Mouse (Mus musculus) embryonic facial prominence, embryonic 13.5 days (tissue): ENCODE data around the gene Dock10. TPM values are rescaled to one million over a fixed set of nuclear protein-coding genes. Genes with fewer than 3 reads are reported as not detected.

ENCODE experiments used
- ATAC-seq: fragments of 200-750 bp; cut with Nextera tagmentation; 2 replicates; pipeline ENCODE4 v1.8.0; 2017; ENCODE audit warnings: low read depth; ENCODE audit not compliant: insufficient number of reproducible peaks, insufficient read depth, low FRiP score, low TSS enrichment
- H3K27ac ChIP-seq: fragments of 300-500 bp; sonication (generic); 2 replicates; pipeline ENCODE4 v1.5.1; 2015; ENCODE audit warnings: moderate library complexity, mild to moderate bottlenecking, inconsistent platforms
- H3K27me3 ChIP-seq: fragments of 300-500 bp; sonication (generic); 2 replicates; pipeline ENCODE4 v1.6.1; 2015; ENCODE audit warnings: mild to moderate bottlenecking, inconsistent platforms
- H3K36me3 ChIP-seq: fragments of 300-500 bp; sonication (generic); 2 replicates; pipeline ENCODE4 v1.6.1; 2015; ENCODE audit warnings: mild to moderate bottlenecking, inconsistent platforms
- H3K4me1 ChIP-seq: fragments of 300-500 bp; sonication (generic); 2 replicates; pipeline ENCODE4 v1.6.1; 2015; ENCODE audit warnings: inconsistent platforms
- H3K4me2 ChIP-seq: fragments of 300-500 bp; sonication (generic); 2 replicates; pipeline ENCODE4 v1.6.1; 2015; ENCODE audit warnings: moderate library complexity, mild to moderate bottlenecking, inconsistent platforms
- H3K4me3 ChIP-seq: fragments of 300-500 bp; sonication (generic); 2 replicates; pipeline ENCODE4 v1.5.1; 2015; ENCODE audit warnings: mild to moderate bottlenecking, inconsistent platforms
- H3K9ac ChIP-seq: fragments of 300-500 bp; sonication (generic); 2 replicates; pipeline ENCODE4 v1.6.1; 2015; ENCODE audit warnings: mild to moderate bottlenecking, inconsistent platforms
- H3K9me3 ChIP-seq: fragments of 300-500 bp; sonication (generic); 2 replicates; pipeline ENCODE4 v1.6.1; 2016; ENCODE audit warnings: inconsistent platforms
- WGBS: fragments of 180-500 bp; shearing (Covaris S2); methylation state at CpG from one replicate; pipeline ENCODE4 v1.1.7; 2015; ENCODE audit warnings: mixed read lengths; 5-methylcytosine and 5-hydroxymethylcytosine counted together
- polyA plus RNA-seq: library from polyadenylated mRNA; unstranded; fragments of >200 nt; fragmentation: Nextera tagmentation; extraction: Ambion mirVana; gene quantifications from 2 replicates; pipeline ENCODE4 v1.2.1, GENCODE M21; 2015

The Dock10 gene
- polyA plus RNA-seq, 1 experiment from 2014 or later = 7.3 TPM

DNA sequence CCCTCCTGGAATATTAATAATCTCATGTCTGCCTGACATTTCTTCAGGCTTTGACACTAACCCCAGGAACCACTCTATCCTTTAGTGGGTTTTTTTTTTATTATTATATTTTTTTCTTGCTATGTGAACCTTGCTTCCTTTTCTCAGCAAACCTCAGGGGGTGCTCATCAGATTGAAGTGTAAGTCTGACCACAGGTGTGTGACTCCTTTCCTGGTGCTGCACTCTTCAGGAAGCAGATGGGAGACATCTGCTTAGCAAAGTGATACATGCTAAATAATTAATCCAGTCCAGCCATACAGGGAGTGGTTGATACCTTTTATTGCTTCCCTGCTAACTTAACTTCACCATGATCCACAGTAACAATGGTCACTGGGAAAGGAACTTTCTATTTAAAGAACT is 130.3 kb downstream of the Dock10 start:
- H3K27me3 ChIP-seq = no peaks in the 10 kb centered on the region
- H3K36me3 ChIP-seq = no peaks in the 10 kb centered on the region
- peaks cover 9% of the 10 kb centered on the region for H3K4me1 ChIP-seq
- H3K9me3 ChIP-seq = no peaks in the 10 kb centered on the region
- no peak overlapping the region for H3K27ac ChIP-seq
- H3K4me3 ChIP-seq = no peak overlapping the region
- H3K4me2 ChIP-seq = no peak overlapping the region
- ATAC-seq = no peak
- no peak overlapping the region for H3K9ac ChIP-seq

DNA sequence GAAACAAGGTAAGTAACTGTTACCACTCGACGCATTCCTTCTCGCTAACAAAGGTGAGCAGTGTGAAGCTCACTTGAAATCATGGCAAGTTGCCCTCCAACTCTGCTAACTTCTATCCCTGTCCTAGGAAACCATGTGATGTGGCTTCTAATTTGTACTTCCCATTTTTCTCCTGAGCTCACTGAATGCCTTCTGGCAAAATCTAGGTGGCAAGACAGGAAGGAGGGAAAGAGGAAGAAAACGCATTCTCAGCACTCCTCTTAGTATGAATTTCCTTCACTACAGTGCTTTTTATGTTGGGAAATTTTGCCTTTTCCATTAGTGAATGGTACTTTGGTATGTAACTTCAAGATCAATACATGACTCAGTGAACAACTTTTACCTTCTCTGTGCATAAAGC is 131.5 kb downstream of the Dock10 start:
- no peak for ATAC-seq
- H3K36me3 ChIP-seq = no peaks in the 10 kb centered on the region
- H3K4me3 ChIP-seq = no peak overlapping the region
- no peaks in the 10 kb centered on the region for H3K27me3 ChIP-seq
- no peaks in the 10 kb centered on the region for H3K9me3 ChIP-seq
- 80% methylated on average over 4 of the region's 4 CpGs for WGBS
- H3K9ac ChIP-seq = no peak overlapping the region
- H3K27ac ChIP-seq = no peak overlapping the region
- H3K4me1 ChIP-seq = peaks cover 9% of the 10 kb centered on the region
- no peak overlapping the region for H3K4me2 ChIP-seq

DNA sequence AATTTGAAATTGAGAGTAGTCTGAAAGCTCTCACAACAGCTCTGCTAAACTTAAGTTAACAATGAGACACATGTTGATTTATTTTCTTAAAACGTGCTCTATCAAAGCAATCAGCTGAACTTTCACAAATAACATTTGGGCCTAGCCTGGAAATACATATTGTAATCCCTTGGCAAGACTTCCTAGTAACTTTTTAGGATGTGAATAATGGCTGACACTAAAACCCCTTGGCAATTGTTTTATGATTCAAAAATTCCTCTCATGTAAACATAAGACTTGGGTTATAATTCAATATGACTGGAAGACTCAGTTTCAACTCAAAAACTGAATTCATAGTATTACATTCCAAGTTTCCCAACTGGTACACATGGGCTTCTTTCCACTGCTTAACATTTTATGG is 133.0 kb downstream of the Dock10 start:
- Histone ChIP-seq H3K4me1 (peaks cover 3% of the 10 kb centered on the region; the same call in 1 of the 2 replicates), H3K36me3 (no peaks in the 10 kb centered on the region), H3K4me2 (no peak overlapping the region), H3K4me3 (no peak overlapping the region), H3K9me3 (no peaks in the 10 kb centered on the region), H3K27me3 (no peaks in the 10 kb centered on the region), H3K9ac (no peak overlapping the region), H3K27ac (no peak overlapping the region)
- 48% methylated on average over 1 of the region's 1 CpGs for WGBS
- ATAC-seq = no peak

DNA sequence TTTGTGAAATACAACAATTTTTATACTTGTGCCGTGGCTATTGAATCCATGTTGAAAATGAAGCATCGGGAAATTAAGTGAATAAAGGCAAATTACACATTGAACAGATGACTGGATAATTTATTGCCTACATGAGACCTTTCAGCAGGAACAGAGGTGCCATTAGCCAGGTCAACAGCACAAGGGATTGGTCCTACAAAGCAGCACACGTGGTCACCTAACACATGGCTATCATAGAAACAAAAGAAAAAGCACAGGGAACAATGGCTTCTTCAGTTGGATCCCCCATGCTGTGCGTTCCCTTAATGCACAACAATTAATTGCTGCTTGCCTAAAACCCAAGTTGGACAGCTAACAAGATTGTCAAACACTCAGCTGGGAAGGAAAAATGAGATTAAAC is 133.8 kb downstream of the Dock10 start:
- no peaks in the 10 kb centered on the region for H3K27me3 ChIP-seq
- H3K4me2 ChIP-seq = no peak overlapping the region
- no peaks in the 10 kb centered on the region for H3K4me1 ChIP-seq
- H3K36me3 ChIP-seq = no peaks in the 10 kb centered on the region
- H3K9ac ChIP-seq = no peak overlapping the region
- no peak for ATAC-seq
- no peak overlapping the region for H3K27ac ChIP-seq
- no peak overlapping the region for H3K4me3 ChIP-seq
- no peaks in the 10 kb centered on the region for H3K9me3 ChIP-seq
- WGBS = 74% methylated on average over 4 of the region's 4 CpGs

DNA sequence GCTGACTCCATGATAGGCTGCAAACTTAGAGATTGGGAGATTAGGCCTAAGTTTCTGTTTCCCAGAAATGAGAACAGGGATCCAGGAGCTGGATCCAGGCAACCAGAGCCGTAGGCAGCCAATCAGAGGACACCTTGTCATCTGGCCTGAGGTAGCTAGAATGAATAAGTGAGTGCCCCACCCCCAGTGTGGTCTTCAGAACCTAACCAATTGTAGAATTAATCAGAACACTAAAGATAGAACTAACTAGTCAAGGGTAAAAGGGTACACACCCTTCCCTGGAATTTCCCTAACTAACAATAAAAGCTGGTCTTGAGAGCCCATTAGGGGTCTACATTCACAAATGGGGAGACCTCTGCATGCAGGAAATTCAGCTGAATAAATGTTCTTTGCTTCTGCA is 135.7 kb downstream of the Dock10 start:
- Histone ChIP-seq H3K9ac (no peak overlapping the region), H3K27me3 (no peaks in the 10 kb centered on the region), H3K36me3 (no peaks in the 10 kb centered on the region), H3K9me3 (no peaks in the 10 kb centered on the region), H3K4me2 (no peak overlapping the region), H3K4me3 (no peak overlapping the region), H3K4me1 (no peaks in the 10 kb centered on the region), H3K27ac (no peak overlapping the region)
- ATAC-seq = no peak
- WGBS = 87% methylated on average over 1 of the region's 1 CpGs

DNA sequence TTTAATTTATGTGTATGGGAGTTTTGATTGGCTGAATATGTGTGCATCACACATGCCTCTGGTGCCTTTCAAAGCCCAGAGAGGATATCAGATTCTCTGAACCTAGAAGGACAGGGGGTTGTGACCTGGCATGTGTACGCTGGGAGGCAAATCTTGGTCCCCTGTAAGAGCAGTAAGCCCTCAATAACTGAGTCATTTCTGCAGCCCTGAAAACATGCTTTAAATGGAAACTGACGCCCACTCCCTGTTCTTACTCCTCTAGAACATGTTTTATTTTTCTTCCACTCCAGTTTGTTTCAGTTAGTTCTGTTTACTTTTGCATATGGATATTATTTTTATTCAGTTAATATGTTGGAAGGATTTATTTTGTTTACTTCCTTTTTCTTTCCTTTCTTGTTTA is 139.2 kb downstream of the Dock10 start:
- 63% methylated on average over 2 of the region's 2 CpGs for WGBS
- Histone ChIP-seq H3K9me3 (no peaks in the 10 kb centered on the region), H3K4me3 (no peak overlapping the region), H3K27ac (no peak overlapping the region), H3K4me1 (no peaks in the 10 kb centered on the region), H3K9ac (no peak overlapping the region), H3K27me3 (no peaks in the 10 kb centered on the region), H3K36me3 (no peaks in the 10 kb centered on the region), H3K4me2 (no peak overlapping the region)
- ATAC-seq = no peak

DNA sequence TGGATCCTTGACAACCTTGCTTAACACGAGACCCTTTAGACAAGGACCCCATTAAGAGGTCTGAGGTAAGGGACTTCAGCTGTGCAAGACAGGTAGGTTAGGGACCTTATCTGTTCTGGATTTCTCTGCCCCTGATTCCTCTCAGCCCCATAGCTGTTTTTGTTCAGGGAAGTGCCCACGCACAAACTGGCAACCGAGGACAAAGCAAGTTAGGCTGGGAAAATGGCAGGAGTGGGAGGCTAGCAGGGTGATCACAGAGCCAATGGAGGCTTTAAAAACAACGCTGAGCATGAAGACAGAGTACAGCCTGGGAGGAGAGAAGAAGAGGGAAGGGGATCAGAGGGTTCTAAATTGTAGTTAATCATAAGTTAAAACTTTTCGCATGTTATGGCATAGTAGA is 141.7 kb downstream of the Dock10 start:
- ATAC-seq = no peak

DNA sequence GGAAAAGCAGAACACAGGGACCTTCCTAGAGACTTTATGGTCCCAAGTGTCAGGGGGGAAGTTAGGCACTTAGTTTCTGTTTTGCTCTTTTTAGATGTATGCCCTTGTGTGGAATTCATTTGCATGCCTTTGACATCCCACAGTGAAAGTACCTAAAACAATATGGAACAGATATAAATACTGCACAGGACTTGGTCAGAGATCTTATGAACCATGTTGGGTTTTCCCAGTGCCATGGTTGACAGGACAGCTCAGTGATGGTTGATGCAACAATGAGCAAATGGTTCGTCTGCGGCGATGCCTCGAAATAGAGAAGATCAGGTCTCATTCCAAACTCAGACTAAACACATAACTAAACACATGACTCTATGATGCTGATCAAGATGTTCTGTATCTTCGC is 143.6 kb downstream of the Dock10 start:
- Histone ChIP-seq H3K9me3 (no peaks in the 10 kb centered on the region), H3K9ac (no peak overlapping the region), H3K4me2 (no peak overlapping the region), H3K4me1 (no peaks in the 10 kb centered on the region), H3K27me3 (no peaks in the 10 kb centered on the region), H3K4me3 (no peak overlapping the region), H3K27ac (no peak overlapping the region), H3K36me3 (no peaks in the 10 kb centered on the region)
- no peak for ATAC-seq
- 92% methylated on average over 5 of the region's 5 CpGs for WGBS

More for the DNA sequence above, 141.7 kb downstream of the Dock10 start:
- Histone ChIP-seq H3K9me3 (no peaks in the 10 kb centered on the region), H3K36me3 (no peaks in the 10 kb centered on the region), H3K27me3 (no peaks in the 10 kb centered on the region), H3K4me1 (no peaks in the 10 kb centered on the region), H3K4me3 (no peak overlapping the region), H3K9ac (no peak overlapping the region), H3K4me2 (no peak overlapping the region), H3K27ac (no peak overlapping the region)
- WGBS = 82% methylated on average over 5 of the region's 5 CpGs

DNA sequence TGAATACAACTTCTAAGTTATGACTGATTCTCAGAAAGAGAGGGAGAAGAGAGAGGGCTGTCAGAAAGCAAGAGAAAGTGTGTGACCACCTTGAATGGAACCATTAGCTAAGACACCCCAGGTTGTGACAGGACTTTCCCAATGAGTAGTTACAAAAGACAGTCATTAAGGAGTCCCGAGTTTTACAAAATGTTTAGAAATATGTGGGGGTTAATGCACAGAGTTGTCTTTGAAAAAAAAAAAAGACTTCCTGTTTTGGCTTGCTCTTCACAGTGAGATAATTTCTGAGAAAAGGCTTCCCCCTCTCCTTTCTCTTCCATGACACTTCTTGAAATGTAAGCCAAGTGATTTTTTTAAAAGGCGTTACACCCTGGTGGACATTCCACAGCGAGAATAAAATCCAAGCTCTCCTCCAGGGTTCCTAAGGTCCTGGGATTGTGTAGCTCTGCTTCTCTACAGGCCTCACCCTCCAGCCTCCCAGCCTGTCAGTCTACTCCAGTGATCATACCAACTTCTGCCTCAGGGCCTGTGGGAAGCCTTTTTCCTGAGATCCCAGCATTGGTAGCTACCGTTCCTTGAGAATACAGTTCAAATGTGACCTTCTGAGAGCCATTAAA is 144.8 kb downstream of the Dock10 start:
- H3K27ac ChIP-seq = no peak overlapping the region
- ATAC-seq = no peak
- H3K27me3 ChIP-seq = no peaks in the 10 kb centered on the region
- H3K36me3 ChIP-seq = no peaks in the 10 kb centered on the region
- no peak overlapping the region for H3K4me3 ChIP-seq
- H3K4me2 ChIP-seq = no peak overlapping the region
- no peak overlapping the region for H3K9ac ChIP-seq
- no peaks in the 10 kb centered on the region for H3K9me3 ChIP-seq
- no peaks in the 10 kb centered on the region for H3K4me1 ChIP-seq
- 79% methylated on average over 4 of the region's 4 CpGs for WGBS

DNA sequence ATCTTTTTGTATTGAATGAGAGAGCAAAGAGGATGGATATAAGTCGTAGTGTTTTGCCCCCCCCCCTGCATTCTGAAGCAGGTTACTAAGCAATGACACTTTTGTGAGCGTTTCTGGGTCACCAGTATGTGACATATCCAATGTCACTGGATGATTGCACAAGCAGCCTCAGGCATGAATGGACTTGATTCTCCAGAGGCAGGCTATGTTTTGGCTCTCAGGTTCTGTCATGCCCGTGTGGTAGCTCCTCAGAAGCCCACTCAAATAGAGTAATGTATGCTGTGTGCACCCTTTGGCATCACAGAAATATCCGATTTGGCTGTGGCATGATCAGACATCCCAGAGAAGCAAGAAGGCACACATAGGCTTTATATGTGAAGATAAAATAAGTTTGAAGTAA is 150.8 kb downstream of the Dock10 start:
- Histone ChIP-seq H3K9me3 (no peaks in the 10 kb centered on the region), H3K9ac (no peak overlapping the region), H3K4me2 (no peak overlapping the region), H3K4me1 (no peaks in the 10 kb centered on the region), H3K4me3 (no peak overlapping the region), H3K27me3 (no peaks in the 10 kb centered on the region), H3K27ac (no peak overlapping the region), H3K36me3 (no peaks in the 10 kb centered on the region)
- no peak for ATAC-seq
- 60% methylated on average over 4 of the region's 4 CpGs for WGBS

DNA sequence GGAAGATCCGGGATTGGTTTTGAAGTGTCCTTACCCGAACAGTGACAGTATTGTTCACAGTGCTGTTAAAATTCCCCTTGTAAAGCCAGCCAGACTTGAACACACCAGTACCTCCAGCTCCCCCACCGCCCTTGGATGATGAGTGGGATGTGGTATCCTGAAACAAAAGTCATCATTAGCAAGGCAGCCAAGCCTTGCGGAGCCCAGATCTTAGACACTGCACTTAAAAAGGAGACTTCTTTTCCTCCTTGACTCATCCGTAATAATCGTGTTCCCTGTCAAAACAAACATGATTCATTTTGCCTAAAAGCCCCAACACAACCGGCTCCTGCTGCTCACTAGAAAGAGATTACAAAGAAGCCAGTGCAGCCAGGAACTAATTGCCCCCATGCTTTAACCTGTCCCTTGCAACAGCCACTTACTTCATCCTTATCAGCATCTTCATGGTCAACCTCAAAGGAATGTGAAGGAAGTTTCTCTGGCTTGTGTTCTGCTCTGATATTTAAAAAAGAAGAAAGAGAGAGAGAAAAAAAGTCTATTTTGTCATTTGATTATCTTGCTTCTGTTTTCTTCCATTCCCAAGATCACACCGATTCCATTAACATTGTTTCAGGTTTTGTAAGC is 152.1 kb downstream of the Dock10 start:
- Histone ChIP-seq H3K4me3 (no peak overlapping the region), H3K4me2 (no peak overlapping the region), H3K9ac (no peak overlapping the region), H3K27me3 (no peaks in the 10 kb centered on the region), H3K27ac (no peak overlapping the region), H3K9me3 (no peaks in the 10 kb centered on the region), H3K36me3 (no peaks in the 10 kb centered on the region), H3K4me1 (no peaks in the 10 kb centered on the region)
- no peak for ATAC-seq
- 55% methylated on average over 8 of the region's 8 CpGs for WGBS

DNA sequence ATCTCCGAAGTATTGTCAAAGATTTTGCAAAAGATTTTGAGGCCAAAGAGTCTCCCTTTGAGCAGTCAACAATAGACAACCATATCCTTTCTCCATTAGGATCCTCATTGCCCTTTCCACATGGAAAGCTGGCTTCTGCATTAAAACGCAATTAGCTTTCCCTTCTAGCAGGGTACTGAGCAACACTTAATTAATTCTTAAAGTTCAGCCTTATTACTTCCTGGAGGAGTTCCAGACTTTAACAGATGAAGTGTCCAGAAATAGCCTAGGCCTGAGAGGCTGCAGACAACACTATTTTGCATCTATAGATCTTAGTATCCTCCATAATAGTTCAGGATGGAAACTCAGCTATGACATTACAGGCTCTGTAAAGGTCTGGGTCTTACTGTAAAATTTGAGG is 154.0 kb downstream of the Dock10 start:
- Histone ChIP-seq H3K9me3 (no peaks in the 10 kb centered on the region), H3K4me3 (no peak overlapping the region), H3K9ac (no peak overlapping the region), H3K4me2 (no peak overlapping the region), H3K27me3 (no peaks in the 10 kb centered on the region), H3K36me3 (no peaks in the 10 kb centered on the region), H3K4me1 (no peaks in the 10 kb centered on the region), H3K27ac (no peak overlapping the region)
- ATAC-seq = no peak
- 84% methylated on average over 2 of the region's 2 CpGs for WGBS
